Mouse (Mus musculus) left cerebral cortex, postnatal 10 days (tissue): ENCODE data around the gene Slfn2. TPM values are rescaled to one million over a fixed set of nuclear protein-coding genes. Genes with fewer than 3 reads are reported as not detected.

Experiments
- DNase-seq, 2 experiments: peaks; one replicate each; pipeline ENCODE4 v3.0.0; 2021 to 2022; ENCODE audit warnings: low spot score in 2 of 2, mixed read lengths in 1 of 2; ENCODE audit errors: extremely low spot score in 1 of 2
- intact Hi-C: fragments of 180-260 bp; cut with DNase I; formaldehyde crosslinking; loops from one replicate; pipeline ENCODE4 v1.15.1; 2025
- microRNA-seq: library from miRNA; unstranded; fragments of <30 nt; microRNA quantifications from one replicate; pipeline ENCODE4 v1.2.0, GENCODE M21; 2022
- total RNA-seq, 2 experiments: library from RNA; stranded (reverse); gene quantifications; 2 replicates each; pipeline ENCODE4 v1.2.3; 2021

Slfn2 gene
- total RNA-seq, 2 experiments from 2014 or later: 0.34 to 0.60 TPM

- no peak for DNase-seq
- intact Hi-C loops: no loop called here
These were observed 3.2 kb downstream of the Slfn2 start for GRCm38 (mm10) chr11:83067982-83068694.

GRCm38 (mm10) chr11:83070321-83070970, 5.5 kb downstream of the Slfn2 start:
- DNase-seq: no peak
- intact Hi-C loops: no loop called here

GRCm38 (mm10) chr11:83077714-83078422, 13.0 kb downstream of the Slfn2 start:
- peak; percentile 24 to 80 for DNase-seq
- intact Hi-C loops: no loop called here

- intact Hi-C loops: no loop called here
- DNase-seq: no peak
These were observed 13.7 kb downstream of the Slfn2 start for GRCm38 (mm10) chr11:83078423-83079140.

- no peak for DNase-seq
- intact Hi-C loops: no loop called here
These were observed 14.7 kb downstream of the Slfn2 start for GRCm38 (mm10) chr11:83079487-83080199.

GRCm38 (mm10) chr11:83082741-83083473, 18.0 kb downstream of the Slfn2 start:
- no peak for DNase-seq
- intact Hi-C loops: no loop called here

- no peak for DNase-seq
- intact Hi-C loops: no loop called here
These were observed 19.2 kb downstream of the Slfn2 start for GRCm38 (mm10) chr11:83084161-83084560.

GRCm38 (mm10) chr11:83084761-83085160, 19.8 kb downstream of the Slfn2 start:
- DNase-seq: no peak
- intact Hi-C loops: no loop called here

GRCm38 (mm10) chr11:83115138-83115537, 50.2 kb downstream of the Slfn2 start:
- peak in 1 of 2 experiments; percentile 19 for DNase-seq
- intact Hi-C loops: no loop called here

- intact Hi-C loops: no loop called here
- no peak for DNase-seq
These were observed 51.8 kb downstream of the Slfn2 start, which contains the start of gene Slfn1 for GRCm38 (mm10) chr11:83116597-83117227. TSS of gene Slfn1 (plus strand) at chr11:83116849.

GRCm38 (mm10) chr11:83118056-83118455, 53.1 kb downstream of the Slfn2 start:
- intact Hi-C loops: no loop called here
- no peak for DNase-seq

Small RNA genes within 50 kb of the gene (microRNA-seq; reads per million reads assigned to microRNA genes)
- gene Gm27598: not detected

Other genes starting within 250 kb of the Slfn2 start
- gene Rffl, start 193.9 kb upstream of the Slfn2 start, total RNA-seq: 1 to 10 TPM; 3.5 to 4.1 TPM
- gene Rad51d, start 174.5 kb upstream of the Slfn2 start, total RNA-seq: 10 to 100 TPM; 11.1 to 11.3 TPM
- not detected for gene Fndc8, start 173.0 kb upstream of the Slfn2 start, total RNA-seq
- 10 to 100 TPM; 37.1 to 41.2 TPM for gene Nle1, start 156.7 kb upstream of the Slfn2 start, total RNA-seq
- 1 to 10 TPM; 3.3 to 5.1 TPM for gene Unc45b, start 154.6 kb upstream of the Slfn2 start, total RNA-seq
- 1 to 10 TPM; 3.9 to 4.3 TPM for gene Slfn5, start 113.8 kb upstream of the Slfn2 start, total RNA-seq
- gene Slfn9, start 73.3 kb upstream of the Slfn2 start, total RNA-seq: under 1 TPM; 0.47 to 0.60 TPM
- gene Slfn8, start 44.3 kb upstream of the Slfn2 start, total RNA-seq: under 1 TPM; 0.28 TPM
- gene Slfn1, start 51.7 kb downstream of the Slfn2 start, total RNA-seq: not detected
- gene Slfn4, start 110.1 kb downstream of the Slfn2 start, total RNA-seq: not detected
- under 1 TPM; 0.19 to 0.32 TPM for gene Slfn3, start 126.2 kb downstream of the Slfn2 start, total RNA-seq
- under 1 TPM in 1 of 2 experiments, not detected in 1; 0.11 TPM for gene Slfn14, start 221.6 kb downstream of the Slfn2 start, total RNA-seq
- gene Ap2b1, start 233.9 kb downstream of the Slfn2 start, total RNA-seq: 100 to 1,000 TPM; 326 to 342 TPM
- gene Pex12, start 237.5 kb downstream of the Slfn2 start, total RNA-seq: 10 to 100 TPM in 1 of 2 experiments, 1 to 10 TPM in 1; 7.2 to 11.8 TPM